Mouse (Mus musculus) left cerebral cortex, postnatal 14 days (tissue): ENCODE data around the gene Snx30. TPM values are rescaled to one million over a fixed set of nuclear protein-coding genes. Genes with fewer than 3 reads are reported as not detected.

Experiments used
- DNase-seq, 2 experiments: peaks; one replicate each; pipeline ENCODE4 v3.0.0; 2021 to 2022; ENCODE audit warnings: low spot score in 2 of 2, mixed read lengths in 1 of 2
- intact Hi-C: fragments of 180-260 bp; cut with DNase I; formaldehyde crosslinking; loops from one replicate; pipeline ENCODE4 v1.15.1; 2025
- total RNA-seq, 2 experiments: library from RNA; stranded (reverse); gene quantifications; 2 replicates each; pipeline ENCODE4 v1.2.3; 2021

The Snx30 gene
- total RNA-seq, 2 experiments from 2014 or later: 40.4 to 41.3 TPM

- intact Hi-C loops: no loop called here
- DNase-seq: peak; percentile 10 to 53
These were observed 127.1 kb downstream of the Snx30 start for GRCm38 (mm10) chr4:59932505-59933281.

- intact Hi-C loops: no loop called here
- DNase-seq: no peak
These were observed 131.9 kb downstream of the Snx30 start for GRCm38 (mm10) chr4:59937543-59937942.

Other genes starting within 250 kb of the Snx30 start
- 10 to 100 TPM; 22.8 to 24.6 TPM for gene Hsdl2, start 224.3 kb upstream of the Snx30 start, total RNA-seq
- 1 to 10 TPM; 9.6 to 9.9 TPM for gene E130308A19Rik, start 179.6 kb upstream of the Snx30 start, total RNA-seq
- 10 to 100 TPM; 24.2 to 24.6 TPM for gene Inip, start 4.3 kb upstream of the Snx30 start, total RNA-seq
- not detected for gene Slc46a2, start 109.2 kb downstream of the Snx30 start, total RNA-seq
- not detected for gene Mup4, start 154.9 kb downstream of the Snx30 start, total RNA-seq
- gene Mup6, start 158.5 kb downstream of the Snx30 start, total RNA-seq: not detected